Mouse (Mus musculus): ENCODE measurements around the gene Tubb3. TPM values are rescaled to one million over a fixed set of nuclear protein-coding genes. Genes with fewer than 3 reads are reported as not detected.

Gene Tubb3
- total RNA-seq (2022): 100 to 1,000 TPM; 265 to 291 (median 279) TPM

DNA sequence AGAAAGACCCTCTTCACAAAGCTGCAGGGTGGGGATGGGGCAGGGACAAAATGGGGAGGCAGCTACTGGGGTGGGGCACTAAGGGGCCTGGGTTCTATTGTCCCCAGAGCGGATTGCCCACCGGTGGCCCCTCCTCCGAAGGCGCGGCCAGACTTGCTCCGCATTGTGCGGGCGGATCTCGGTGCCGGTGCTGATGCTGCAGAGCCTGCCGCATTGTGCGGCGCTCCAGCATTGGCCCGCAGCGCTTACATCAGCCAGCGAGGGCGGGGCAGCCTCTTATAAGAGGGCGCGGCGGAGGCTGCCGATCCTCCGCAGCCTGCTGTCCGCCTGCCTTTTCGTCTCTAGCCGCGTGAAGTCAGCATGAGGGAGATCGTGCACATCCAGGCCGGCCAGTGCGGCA lies at the start of gene Tubb3:
TSS of gene Tubb3 (plus strand) at position 179 of the 400 bp plus-strand sequence.
- DNase-seq (ENCODE audit: low spot score in 2 of 2): peak; percentile 88 to 90

DNA sequence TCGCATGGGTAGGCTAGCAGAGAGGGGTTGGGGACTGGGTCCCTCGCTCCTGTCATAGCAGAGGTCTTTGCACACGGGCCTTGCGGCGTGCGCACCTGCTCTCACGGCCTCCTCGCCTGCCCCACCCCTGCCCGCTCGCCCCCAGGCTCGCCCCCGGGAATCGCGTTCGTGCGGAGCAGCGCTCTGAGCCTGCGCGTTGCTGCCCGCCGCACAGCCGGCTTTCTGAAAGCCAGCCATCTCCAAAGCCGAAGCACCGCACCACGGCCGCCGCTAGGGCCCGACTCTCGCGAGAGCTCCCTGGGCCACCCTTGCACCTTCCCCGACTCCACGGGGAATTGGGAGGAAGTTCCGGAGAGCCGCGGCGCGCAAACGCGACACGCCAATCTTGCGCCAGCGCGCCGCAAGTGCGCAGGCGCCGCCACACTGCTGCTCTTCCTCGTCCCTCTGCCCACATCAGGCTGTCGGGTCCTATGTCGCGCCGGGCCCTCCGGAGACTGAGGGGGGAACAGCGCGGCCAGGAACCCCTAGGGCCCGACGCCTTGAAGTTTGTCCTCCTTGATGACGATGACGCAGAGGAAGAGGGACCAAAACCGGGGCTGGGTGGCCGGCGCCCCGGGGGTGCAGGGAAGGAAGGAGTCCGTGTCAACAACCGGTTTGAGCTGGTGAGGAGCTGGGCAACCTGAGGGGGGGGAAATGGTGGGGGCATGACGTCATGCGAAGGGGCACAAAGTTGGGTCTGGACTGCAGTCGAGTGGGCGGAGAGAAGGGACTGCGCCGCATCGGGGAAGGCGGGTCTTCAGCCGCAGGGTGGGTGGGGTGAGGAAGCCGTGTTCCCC lies 37.6 kb upstream of the Tubb3 start, which contains the start of gene Tcf25:
TSS of gene Tcf25 (plus strand) at position 351 of the 836 bp plus-strand sequence.
- DNase-seq (ENCODE audit: low spot score in 2 of 2): peak; percentile 95

DNA sequence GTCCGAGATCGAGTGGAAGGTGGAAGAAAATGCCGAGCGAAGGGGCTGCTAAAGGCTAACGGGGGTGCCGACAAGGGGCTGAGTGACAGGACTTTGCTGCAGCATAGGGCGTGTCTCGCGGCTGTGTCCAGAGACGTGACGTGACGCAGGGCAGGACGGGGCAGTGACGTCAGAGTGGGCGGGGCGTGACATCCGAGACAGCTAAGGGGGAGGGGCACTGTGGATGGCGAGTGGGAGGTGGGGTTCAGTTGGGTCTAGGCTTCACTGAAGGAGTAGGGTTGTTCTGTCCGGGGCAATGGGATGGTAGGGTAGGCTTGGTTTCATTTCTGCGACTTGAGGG lies 37.0 kb upstream of the Tubb3 start:
- DNase-seq (ENCODE audit: low spot score in 2 of 2): peak; percentile 90 to 93

DNA sequence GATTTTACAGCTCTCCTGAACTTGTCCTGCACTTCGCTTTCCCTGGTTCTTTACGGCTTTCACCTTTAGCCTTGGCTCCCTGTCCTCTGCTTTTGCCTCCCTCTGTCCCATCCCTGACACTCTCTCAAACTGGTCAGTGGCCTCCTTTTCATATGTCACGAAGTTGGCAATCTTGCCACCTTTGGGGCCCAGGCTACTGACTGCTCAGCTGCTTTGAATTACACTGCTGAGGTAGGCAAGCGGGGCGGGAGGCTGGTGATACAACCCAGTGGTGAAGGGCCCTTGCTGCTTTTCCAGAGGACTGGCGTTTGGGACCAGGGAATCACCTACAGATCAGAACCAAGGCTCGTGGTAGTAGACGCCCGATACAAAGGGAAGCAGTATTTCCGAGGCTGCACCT lies 35.5 kb upstream of the Tubb3 start:
- DNase-seq (ENCODE audit: low spot score in 2 of 2): no peak

DNA sequence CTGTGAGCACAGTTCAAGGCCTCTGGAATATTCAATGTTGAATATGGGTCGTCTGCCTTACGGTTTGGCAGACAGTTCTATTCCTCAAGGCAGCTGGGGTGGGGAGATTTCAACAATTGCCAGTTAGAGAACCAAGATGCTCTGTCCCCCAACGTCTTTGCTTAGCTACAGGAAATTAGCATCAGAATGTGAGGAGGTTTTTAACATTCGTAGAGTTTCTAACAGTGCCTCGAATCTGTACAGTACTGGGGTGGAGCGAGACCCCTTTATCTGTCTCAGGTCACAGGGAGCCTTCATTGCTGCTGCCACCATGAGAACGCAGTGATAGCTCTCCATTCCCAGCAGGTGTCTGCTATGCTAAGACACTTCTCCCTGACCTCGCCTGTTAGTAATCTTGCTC lies 35.1 kb upstream of the Tubb3 start:
- no peak for DNase-seq (ENCODE audit: low spot score in 2 of 2)

DNA sequence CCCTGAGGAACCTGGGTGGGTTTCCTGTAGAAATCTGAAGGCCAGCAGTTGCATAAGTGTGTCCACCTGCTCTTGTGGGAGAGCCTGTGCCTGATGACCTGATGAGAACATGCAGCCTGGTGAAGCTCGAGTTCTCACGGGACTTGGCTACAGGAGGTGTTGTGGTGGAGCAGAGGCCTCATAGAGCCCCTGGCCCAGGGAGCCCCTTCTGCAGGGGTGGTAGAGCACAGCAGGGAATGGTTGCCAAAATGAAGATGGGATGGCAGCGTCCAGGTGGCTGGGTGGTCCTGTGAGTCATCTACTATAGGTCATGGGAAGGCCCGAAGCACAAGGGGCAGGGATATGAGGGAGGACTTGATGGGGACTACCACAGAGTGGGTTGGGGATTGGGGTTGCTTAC lies 29.5 kb upstream of the Tubb3 start:
- DNase-seq (ENCODE audit: low spot score in 2 of 2): no peak

DNA sequence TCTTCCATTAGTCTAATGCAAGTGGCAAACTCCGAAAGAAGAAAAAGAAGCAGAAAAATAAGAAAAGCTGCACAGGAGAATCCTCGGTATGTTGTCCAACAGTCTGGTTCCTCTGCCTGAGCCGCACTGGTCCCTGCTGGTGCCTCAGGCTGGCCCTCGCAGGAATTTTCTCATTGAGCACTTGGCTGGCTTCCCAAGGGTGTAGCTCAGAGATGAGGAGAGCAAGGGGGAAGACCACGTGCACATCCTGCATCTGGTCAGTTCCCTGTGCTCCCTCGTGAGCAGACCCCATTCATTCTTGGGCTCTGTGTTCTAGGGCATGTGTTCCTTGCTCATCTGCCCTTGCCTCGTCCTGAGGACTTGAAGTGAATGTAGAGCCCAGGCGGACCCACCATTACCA lies 28.7 kb upstream of the Tubb3 start:
- no peak for DNase-seq (ENCODE audit: low spot score in 2 of 2)

DNA sequence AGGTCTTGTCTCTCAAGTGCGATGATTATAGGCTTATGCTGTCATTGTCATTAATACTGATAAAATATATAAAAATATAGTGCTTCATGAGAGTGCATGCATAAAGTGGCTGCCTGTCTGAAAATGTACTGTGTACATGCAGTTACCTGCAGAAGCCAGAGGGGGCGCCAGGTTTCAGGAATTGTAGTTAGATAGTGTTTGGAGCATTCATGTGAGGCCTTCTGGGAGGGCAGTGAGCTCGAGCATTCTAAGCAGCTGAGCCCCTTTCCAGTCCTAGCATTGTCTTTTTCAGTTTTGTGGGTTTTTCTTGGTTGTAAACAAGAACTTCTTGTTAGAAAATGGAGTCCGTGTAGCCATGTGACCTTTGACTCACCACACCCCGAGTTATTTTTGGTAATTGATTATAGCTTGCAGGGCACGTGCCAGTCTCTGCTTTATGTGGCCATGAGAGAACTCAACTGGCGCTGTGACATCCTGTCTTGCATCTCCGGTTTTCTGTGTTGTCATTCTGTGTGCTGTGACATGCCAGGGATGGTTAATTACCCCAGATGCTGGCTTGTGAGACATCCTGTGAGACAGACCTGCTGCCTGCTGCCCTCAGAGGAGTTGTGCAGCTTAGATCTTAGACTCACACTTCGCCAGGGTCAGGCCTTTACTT lies 26.2 kb upstream of the Tubb3 start:
- no peak for DNase-seq (ENCODE audit: low spot score in 2 of 2)

DNA sequence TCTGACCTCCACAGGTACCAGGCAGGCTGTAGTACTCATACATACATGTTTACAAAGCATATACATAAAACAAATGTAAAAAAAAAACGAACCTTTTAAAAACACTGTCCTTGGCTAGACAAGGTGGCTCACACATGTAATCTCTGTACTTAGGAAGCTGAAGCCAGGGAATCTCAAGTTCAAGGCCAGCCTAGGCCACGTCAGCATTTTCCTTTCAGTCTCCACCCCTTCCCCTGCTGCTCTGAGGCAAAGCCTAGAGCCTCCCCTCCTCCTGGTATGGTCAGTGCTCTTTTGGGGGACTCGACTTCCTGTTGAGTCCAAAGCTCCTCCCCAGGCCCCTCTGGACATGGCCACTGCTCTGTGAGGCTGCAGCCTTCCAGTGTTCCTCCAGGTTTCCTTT lies 24.2 kb upstream of the Tubb3 start:
- DNase-seq (ENCODE audit: low spot score in 2 of 2): no peak

DNA sequence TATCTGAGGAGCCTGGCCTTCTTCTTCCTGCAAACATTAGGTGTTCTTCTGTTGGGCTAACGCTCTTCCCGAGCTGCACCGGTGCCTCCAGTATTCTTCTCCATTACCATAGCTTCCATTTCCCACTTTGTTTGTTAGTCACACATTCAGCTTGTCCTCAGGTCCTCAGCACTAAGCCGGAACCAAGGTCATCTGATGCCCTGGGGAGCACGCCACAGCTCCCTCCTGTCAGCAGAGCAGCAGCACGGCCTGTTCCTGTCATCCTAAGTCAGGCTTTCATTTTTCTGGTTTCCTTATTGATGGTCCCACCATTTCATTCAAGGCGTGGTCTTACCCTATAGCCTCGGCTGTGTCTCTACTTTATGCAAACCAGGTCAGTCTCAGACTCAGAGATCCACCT lies 23.4 kb upstream of the Tubb3 start:
- DNase-seq (ENCODE audit: low spot score in 2 of 2): no peak

DNA sequence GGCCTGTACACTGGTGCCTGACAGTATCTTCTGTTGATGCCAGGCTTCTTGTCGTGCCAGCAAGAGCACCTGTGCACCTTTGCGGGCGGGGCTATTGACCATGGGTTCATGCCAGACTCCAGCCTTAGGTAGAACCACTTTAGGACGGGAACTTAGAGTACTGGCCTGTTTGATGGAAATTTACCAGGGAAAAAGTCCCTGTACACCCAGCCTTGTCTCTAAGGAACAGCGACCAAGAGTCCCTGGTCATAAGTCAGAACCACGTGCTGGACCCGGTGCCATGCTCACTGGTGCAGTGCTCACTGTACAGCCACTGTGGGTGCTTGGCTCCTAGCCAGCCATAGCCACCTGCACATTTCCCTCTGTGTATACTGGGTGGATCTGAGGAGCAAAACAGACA lies 22.2 kb upstream of the Tubb3 start:
- no peak for DNase-seq (ENCODE audit: low spot score in 2 of 2)

DNA sequence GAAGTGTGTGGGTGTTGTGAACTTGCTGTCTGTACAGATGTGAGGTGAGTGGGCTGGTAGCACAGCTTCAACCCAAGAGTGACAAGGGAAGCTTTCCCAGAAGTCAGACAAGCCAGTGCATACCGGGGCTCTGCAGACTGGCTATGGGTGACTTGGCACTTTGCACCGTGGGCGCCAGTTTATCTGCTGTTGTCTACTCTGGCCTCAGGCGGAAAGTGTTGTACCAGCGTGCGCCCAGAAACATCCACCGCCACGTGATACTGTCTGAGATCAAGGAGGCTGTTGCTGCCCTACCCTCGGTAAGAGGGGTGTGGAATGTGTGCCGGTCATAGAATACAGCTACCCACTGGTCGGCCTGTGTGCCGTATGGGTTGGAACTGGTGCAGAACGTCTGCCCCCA lies 12.9 kb upstream of the Tubb3 start:
- no peak for DNase-seq (ENCODE audit: low spot score in 2 of 2)

DNA sequence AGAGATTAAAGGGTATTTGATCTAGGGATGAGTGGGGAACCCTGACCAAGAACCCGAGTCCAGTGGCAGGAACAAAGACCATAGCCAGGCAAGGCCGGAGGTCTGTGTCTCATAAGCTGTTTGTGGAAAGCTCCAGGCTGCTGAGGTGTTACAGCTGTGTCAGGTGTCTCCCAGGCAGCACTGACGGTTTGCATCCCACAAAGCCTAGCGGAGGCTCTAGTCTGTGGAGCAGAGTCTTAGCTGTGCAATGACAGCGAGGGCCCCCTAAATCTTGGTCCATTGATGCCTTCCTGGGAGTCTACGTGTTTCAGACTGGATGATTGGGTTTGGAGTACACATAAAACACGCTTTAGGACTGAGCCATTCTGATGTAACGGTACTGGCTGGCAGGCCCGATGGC lies 9.3 kb upstream of the Tubb3 start:
- DNase-seq (ENCODE audit: low spot score in 2 of 2): no peak

DNA sequence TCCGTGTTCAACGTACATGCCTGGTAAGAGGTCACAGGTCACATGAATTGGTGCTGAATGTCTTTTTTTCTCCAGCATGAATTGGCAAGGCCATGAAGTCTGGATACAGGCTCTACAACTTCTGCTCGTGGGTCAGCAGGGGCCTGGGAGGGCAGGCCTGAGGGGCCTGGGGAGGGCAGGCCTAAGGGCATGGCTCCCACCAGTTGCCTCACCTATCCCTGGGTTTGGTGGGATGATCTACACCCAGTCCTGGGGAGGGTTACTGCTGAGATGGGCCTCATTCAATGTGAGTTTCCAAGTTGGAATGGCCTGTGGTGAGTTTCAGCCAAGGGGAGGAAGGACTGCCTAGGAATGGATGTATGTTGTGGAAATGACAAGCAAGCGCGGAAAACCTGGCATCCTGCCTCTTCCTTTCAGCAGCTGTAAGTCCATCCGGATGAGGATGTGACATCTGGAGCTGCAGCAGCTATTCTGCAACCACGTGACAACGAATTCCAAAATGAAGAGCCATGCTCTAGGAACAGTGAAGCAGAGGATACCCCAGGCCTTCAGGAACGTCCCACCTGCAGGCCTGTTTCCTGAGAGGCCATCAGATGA lies 8.4 kb upstream of the Tubb3 start:
- no peak for DNase-seq (ENCODE audit: low spot score in 2 of 2)

DNA sequence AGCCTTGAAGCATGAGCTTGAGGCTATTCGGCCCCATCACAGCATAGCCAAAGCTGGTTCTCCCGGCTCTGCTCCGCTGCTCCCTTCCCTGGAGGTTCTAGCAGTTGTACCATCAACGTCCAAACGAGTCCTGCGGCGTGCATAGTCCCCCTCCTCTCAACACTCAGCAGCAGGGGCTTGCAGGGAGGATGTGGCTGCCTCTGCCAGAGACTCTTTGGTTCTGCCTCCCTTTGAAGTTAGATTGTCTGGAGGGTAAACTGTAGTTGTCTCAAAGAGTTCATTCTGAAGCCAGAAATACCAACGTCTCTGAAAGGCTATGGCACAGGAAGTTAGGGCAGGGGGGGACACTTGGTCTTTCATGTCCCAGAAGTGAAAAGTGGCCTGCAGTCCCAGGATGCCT lies 6.7 kb upstream of the Tubb3 start:
- DNase-seq (ENCODE audit: low spot score in 2 of 2): no peak

DNA sequence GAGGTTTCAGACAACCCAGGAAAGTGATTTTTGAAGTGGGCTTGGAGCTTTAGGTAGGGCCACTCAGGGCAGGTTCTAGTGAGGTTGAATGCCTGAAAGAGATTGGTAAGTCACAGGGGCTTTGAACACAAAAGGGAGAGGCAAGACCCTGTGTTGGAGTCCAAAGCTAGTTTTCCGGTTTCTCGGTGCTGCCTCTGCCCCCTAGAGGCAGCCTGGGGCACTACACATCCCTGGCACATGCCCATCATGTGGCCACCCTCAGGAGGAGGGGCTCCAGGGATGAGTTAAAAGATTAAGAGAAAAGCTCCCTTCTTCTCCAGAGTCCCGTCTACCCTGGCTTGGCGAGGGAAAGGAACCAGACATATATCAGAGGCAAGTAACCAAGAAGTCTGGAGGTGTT lies 4.4 kb upstream of the Tubb3 start, which contains the start of gene Mc1r:
TSS of gene Mc1r (plus strand) at position 322 of the 400 bp plus-strand sequence.
- DNase-seq (ENCODE audit: low spot score in 2 of 2): peak in 1 of 2 experiments; percentile 72

DNA sequence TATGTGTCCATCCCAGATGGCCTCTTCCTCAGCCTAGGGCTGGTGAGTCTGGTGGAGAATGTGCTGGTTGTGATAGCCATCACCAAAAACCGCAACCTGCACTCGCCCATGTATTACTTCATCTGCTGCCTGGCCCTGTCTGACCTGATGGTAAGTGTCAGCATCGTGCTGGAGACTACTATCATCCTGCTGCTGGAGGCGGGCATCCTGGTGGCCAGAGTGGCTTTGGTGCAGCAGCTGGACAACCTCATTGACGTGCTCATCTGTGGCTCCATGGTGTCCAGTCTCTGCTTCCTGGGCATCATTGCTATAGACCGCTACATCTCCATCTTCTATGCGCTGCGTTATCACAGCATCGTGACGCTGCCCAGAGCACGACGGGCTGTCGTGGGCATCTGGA lies 3.6 kb upstream of the Tubb3 start:
- DNase-seq (ENCODE audit: low spot score in 2 of 2): no peak

DNA sequence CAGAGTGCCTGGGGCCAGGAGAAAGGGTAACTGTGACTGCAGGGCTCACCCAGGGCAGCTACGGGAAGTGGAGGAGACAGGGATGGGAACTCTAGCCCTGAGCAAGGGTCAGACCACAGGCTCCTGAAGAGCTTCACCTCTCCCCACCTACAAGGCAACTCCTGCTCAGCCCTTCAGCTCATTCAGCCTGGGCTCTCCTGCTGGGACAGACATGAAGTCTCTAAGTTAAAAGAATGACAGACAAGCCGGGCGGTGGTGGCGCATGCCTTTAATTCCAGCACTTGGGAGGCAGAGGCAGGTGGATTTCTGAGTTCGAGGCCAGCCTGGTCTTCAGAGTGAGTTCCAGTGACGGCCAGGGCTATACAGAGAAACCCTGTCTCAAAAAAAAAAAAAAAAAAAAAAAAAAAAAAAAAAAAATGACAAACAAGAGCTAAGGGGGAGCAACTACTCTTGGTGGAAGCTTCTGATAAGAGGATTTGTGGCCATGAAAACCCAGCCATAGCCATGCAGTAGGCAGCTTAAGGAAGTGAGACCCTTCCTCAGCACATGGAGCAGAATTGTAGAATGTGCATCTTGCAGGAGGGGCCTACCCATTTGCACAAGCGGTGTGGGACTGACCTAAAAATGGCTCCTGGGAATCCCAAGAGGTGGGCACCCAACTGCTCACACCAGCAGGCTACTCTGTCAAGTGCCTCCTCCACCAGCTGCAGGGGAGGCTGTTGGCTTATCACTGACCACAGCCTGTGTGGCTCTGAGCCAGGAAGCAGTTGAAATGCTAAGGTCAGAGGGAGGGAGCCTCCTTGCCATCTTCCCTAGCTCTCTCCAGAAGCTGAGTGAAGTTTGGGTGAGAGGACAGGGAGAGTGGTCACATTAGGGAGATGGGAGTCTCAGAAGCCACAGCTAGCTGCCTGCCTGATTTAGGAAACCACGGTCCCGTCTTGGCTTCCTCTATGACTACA lies 2.4 kb upstream of the Tubb3 start:
- DNase-seq (ENCODE audit: low spot score in 2 of 2): no peak

DNA sequence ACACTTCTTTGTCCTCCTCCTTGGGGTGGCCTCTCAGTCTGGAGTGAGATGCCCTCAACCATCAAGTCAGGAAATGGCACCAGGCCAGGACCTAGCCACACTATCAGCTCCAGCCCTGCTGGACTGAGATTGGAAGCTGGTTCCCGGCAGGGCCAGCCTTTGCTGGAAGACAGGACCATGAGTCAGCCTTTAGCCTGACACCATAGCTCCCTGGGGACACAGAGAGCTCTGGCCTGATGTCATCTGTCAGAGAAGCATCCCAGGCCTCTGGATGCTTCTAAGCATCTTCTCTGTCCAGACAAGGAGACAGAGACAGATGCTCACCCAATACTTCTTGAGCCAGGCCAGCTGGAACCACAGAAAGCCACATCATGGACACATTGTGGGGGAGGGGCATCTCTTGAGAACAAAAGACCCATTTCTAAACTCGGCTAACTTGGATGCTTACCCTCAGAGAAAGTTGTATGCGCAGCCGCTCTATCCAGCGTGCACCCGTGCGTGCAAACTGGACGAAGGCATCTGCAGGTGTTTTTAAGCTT lies 1.1 kb upstream of the Tubb3 start:
- no peak for DNase-seq (ENCODE audit: low spot score in 2 of 2)

DNA sequence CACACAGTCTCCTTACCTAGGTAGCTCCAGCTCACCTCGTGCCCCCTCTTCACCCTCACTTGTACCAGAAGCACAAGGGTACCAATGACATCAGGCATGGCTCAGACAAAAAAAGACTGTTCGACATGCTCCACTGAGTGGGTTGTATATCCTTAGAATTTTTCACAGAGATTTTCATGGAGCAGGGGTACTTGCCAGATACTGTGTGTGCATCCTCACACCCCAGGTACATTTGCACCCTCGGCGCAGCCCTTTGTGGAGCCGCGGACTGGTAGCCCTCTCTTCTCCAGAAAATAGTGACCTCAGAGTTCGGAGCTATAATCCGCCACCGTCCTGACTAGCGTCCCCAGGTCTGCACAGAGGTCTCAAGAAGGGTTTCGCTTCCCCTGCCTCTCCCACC lies 436 bp upstream of the Tubb3 start:
- DNase-seq (ENCODE audit: low spot score in 2 of 2): no peak

DNA sequence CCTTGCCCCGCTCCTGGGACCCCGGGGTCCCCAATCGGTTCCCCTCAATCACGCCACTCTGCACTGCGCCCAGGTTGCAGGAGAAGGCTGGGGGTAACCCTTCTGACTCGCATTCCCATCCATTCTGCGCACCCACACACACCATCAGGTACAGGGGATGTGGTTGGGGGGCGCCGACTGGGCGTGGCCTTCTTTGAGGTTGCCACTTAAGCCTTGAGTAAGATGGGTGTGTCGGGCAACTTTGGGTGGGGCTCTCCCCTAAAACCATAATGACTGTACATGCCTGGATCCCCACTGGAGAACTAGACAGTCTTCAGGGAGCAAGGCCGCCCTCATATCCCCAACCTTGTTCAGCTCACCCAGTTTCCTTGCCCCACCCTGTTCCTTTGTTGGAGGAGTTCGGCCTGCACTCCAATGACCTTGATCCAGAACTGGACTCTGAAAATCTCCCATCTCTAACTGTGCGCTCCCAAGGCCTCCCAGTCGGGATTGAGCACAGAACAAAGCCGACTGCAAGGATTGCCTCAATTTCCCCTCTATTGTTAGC lies 630 bp downstream of the Tubb3 start:
- DNase-seq (ENCODE audit: low spot score in 2 of 2): no peak
